Mouse (Mus musculus) forebrain, postnatal 0 days (tissue): ENCODE data around the gene Aacs. TPM values are rescaled to one million over a fixed set of nuclear protein-coding genes. Genes with fewer than 3 reads are reported as not detected.
A peak's percentile ranks its signal among the peaks of the same experiment; 100 is the strongest.
"Not testable (repeated sequence)": the region's sequence is repeated elsewhere in the genome, so short reads cannot be mapped to it uniquely, and the experiment has no call there.

ENCODE experiments used
- ATAC-seq: fragments of 200-750 bp; cut with Nextera tagmentation; 2 replicates; pipeline ENCODE4 v1.8.0; 2017; ENCODE audit warnings: mild to moderate bottlenecking, moderate library complexity
- DNase-seq: peaks from one replicate; pipeline ENCODE4 v3.0.0-alpha.2; 2015
- H3K27ac ChIP-seq: fragments of 300-500 bp; sonication (generic); 2 replicates; pipeline ENCODE4 v1.5.1; 2014; ENCODE audit warnings: low read depth, mild to moderate bottlenecking, antibody characterized with exemption, low read length, moderate library complexity, mixed read lengths
- H3K27me3 ChIP-seq: fragments of 300-500 bp; sonication (generic); 2 replicates; pipeline ENCODE4 v1.6.1; 2014; ENCODE audit warnings: mild to moderate bottlenecking, low read length, mixed read lengths; ENCODE audit not compliant: insufficient read depth
- H3K36me3 ChIP-seq: fragments of 300-500 bp; sonication (generic); 2 replicates; pipeline ENCODE4 v1.6.1; 2014; ENCODE audit warnings: mild to moderate bottlenecking, moderate library complexity; ENCODE audit not compliant: insufficient read depth
- H3K4me1 ChIP-seq: fragments of 300-500 bp; sonication (generic); 2 replicates; pipeline ENCODE4 v1.6.1; 2014; ENCODE audit warnings: antibody characterized with exemption; ENCODE audit not compliant: insufficient read depth
- H3K4me2 ChIP-seq: fragments of 300-500 bp; sonication (generic); 2 replicates; pipeline ENCODE4 v1.6.1; 2014; ENCODE audit warnings: low read depth, mild to moderate bottlenecking, moderate library complexity
- H3K4me3 ChIP-seq: fragments of 300-500 bp; sonication (generic); 2 replicates; pipeline ENCODE4 v1.5.1; 2014; ENCODE audit warnings: low read depth, low read length, mixed read lengths
- H3K9ac ChIP-seq: fragments of 300-500 bp; sonication (generic); 2 replicates; pipeline ENCODE4 v1.6.1; 2014; ENCODE audit warnings: mild to moderate bottlenecking
- H3K9me3 ChIP-seq: fragments of 300-500 bp; sonication (generic); 2 replicates; pipeline ENCODE4 v1.6.1; 2016; ENCODE audit warnings: low read length
- CTCF ChIP-seq: sonication (generic); IDR thresholded peaks from 2 replicates; pipeline ENCODE4 v1.5.1; 2016; ENCODE audit warnings: antibody characterized with exemption, control low read depth, low read depth
- WGBS: fragments of 180-500 bp; shearing (Covaris S2); extraction: QIAGEN DNeasy Blood & Tissue Kit; methylation state at CpG from one replicate; pipeline ENCODE4 v1.1.7; 2014; 5-methylcytosine and 5-hydroxymethylcytosine counted together
- polyA plus RNA-seq: library from polyadenylated mRNA; unstranded; fragments of >200 nt; fragmentation: Nextera tagmentation; extraction: Ambion mirVana; gene quantifications from 2 replicates; pipeline ENCODE4 v1.2.1, GENCODE M21; 2015
- total RNA-seq: library from RNA; depleted of rRNA; stranded (reverse); fragments of >200 nt; gene quantifications from 2 replicates; pipeline ENCODE4 v1.2.3, GENCODE M21; 2014

The Aacs gene
- total and polyA plus RNA-seq, 2 experiments from 2014 or later, result 90.9 to 97.9 TPM

GRCm38 (mm10) chr5:125482474-125482873, 6.9 kb downstream of the Aacs start:
- Histone ChIP-seq H3K36me3 (peaks cover 31% of the 10 kb centered on the region), H3K9me3 (no peaks in the 10 kb centered on the region), H3K4me2 (no peak overlapping the region), H3K27ac (no peak overlapping the region), H3K4me1 (peaks cover 6% of the 10 kb centered on the region), H3K9ac (no peak overlapping the region), H3K27me3 (no peaks in the 10 kb centered on the region), H3K4me3 (no peak overlapping the region)
- 92% methylated on average over 7 of the region's 7 CpGs for WGBS
- DNase-seq (no peak), ATAC-seq (no peak)
- no peak for TF ChIP-seq CTCF

- no peak for DNase-seq
- no peak overlapping the region for H3K9ac ChIP-seq
- no peak for ATAC-seq
- H3K4me3 ChIP-seq, result no peak overlapping the region
- no peaks in the 10 kb centered on the region for H3K4me1 ChIP-seq
- no peak overlapping the region for H3K27ac ChIP-seq
- TF ChIP-seq CTCF, result no peak
- no peaks in the 10 kb centered on the region for H3K9me3 ChIP-seq
- WGBS, result 88% methylated on average over 5 of the region's 6 CpGs
- H3K36me3 ChIP-seq, result peaks cover 31% of the 10 kb centered on the region
- no peak overlapping the region for H3K4me2 ChIP-seq
- no peaks in the 10 kb centered on the region for H3K27me3 ChIP-seq
Observed at GRCm38 (mm10) chr5:125483712-125484611, 8.3 kb downstream of the Aacs start.

- TF ChIP-seq CTCF, result no peak
- Histone ChIP-seq H3K4me2 (no peak overlapping the region), H3K27me3 (no peaks in the 10 kb centered on the region), H3K4me3 (no peak overlapping the region), H3K9ac (no peak overlapping the region), H3K9me3 (no peaks in the 10 kb centered on the region), H3K27ac (no peak overlapping the region), H3K4me1 (no peaks in the 10 kb centered on the region), H3K36me3 (peaks cover 39% of the 10 kb centered on the region)
- ATAC-seq (no peak), DNase-seq (no peak)
- 87% methylated on average over 4 of the region's 4 CpGs for WGBS
Observed at GRCm38 (mm10) chr5:125485031-125485778, 9.6 kb downstream of the Aacs start.

GRCm38 (mm10) chr5:125486088-125486487, 10.5 kb downstream of the Aacs start:
- DNase-seq, result no peak
- Histone ChIP-seq H3K9ac (no peak overlapping the region), H3K27me3 (no peaks in the 10 kb centered on the region), H3K4me1 (no peaks in the 10 kb centered on the region), H3K4me3 (no peak overlapping the region), H3K9me3 (no peaks in the 10 kb centered on the region), H3K27ac (no peak overlapping the region), H3K4me2 (no peak overlapping the region), H3K36me3 (peaks cover 46% of the 10 kb centered on the region)
- WGBS, result 67% methylated on average over 1 of the region's 1 CpGs
- no peak for ATAC-seq
- TF ChIP-seq CTCF, result no peak

- peaks cover 57% of the 10 kb centered on the region for H3K36me3 ChIP-seq
- TF ChIP-seq CTCF, result no peak
- no peaks in the 10 kb centered on the region for H3K9me3 ChIP-seq
- DNase-seq, result no peak
- no peak overlapping the region for H3K9ac ChIP-seq
- H3K4me3 ChIP-seq, result no peak overlapping the region
- H3K4me1 ChIP-seq, result no peaks in the 10 kb centered on the region
- H3K27ac ChIP-seq, result no peak overlapping the region
- no peak for ATAC-seq
- H3K4me2 ChIP-seq, result no peak overlapping the region
- no peaks in the 10 kb centered on the region for H3K27me3 ChIP-seq
- WGBS, result 58% methylated on average over 11 of the region's 11 CpGs
Observed at GRCm38 (mm10) chr5:125487375-125488115, 11.9 kb downstream of the Aacs start.

GRCm38 (mm10) chr5:125488116-125488455, 12.5 kb downstream of the Aacs start:
- 74% methylated on average over 4 of the region's 4 CpGs for WGBS
- ATAC-seq (0 out of 2 replicates have a peak, but pooled peaks have one; percentile 38), DNase-seq (no peak)
- H3K36me3 ChIP-seq, result peaks cover 57% of the 10 kb centered on the region
- H3K27ac ChIP-seq, result no peak overlapping the region
- H3K27me3 ChIP-seq, result no peaks in the 10 kb centered on the region
- no peaks in the 10 kb centered on the region for H3K4me1 ChIP-seq
- H3K9ac ChIP-seq, result no peak overlapping the region
- peak; percentile 46 for TF ChIP-seq CTCF
- no peak overlapping the region for H3K4me3 ChIP-seq
- no peak overlapping the region for H3K4me2 ChIP-seq
- H3K9me3 ChIP-seq, result no peaks in the 10 kb centered on the region

- not testable (repeated sequence) for ATAC-seq, H3K4me2 ChIP-seq, H3K4me3 ChIP-seq, H3K27me3 ChIP-seq, H3K9ac ChIP-seq, H3K9me3 ChIP-seq, H3K4me1 ChIP-seq, H3K27ac ChIP-seq, DNase-seq
- H3K36me3 ChIP-seq, result peaks cover 55% of the 10 kb centered on the region
- 84% methylated on average over 5 of the region's 5 CpGs for WGBS
Observed at GRCm38 (mm10) chr5:125488953-125489352, 13.3 kb downstream of the Aacs start.
